Mouse (Mus musculus) ovary, adult 18-20 months (tissue): ENCODE data around the gene Lpar4.

Source experiments
- DNase-seq: peaks from one replicate; pipeline ENCODE4 v3.0.0; 2022; ENCODE audit warnings: low spot score, mixed read lengths

Lpar4 gene

DNA sequence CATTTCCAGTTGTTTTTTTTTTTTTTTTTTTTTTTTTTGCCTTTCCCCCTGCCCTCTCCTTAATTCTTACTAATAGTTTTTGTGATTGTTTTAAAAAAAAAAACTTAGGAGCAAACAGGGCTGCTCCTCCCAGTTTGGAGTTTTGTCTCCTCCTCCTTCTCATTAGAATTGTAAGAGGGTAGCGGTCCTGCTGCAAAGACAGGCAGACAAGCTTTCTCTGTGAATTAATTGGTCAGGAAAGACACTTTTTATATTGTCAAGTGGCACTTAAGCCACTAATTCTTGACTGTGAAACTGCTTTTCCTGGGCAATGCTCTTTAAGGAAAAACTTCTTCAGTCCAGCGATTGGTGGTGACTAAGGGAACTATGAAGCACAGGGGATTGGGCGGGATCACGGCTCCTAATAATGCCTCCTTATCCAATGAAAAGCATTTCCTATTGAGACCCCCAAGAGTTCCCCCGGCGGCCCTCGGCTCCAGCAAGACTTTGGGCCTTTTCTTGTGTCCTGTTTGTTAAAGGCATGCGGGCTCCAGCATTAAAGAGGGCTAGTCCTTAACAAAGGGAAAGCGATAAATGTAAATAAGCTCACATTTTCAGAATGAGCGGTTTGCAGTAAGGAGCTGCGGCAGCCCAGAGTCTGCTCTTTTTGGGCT lies at the start of gene Lpar4:
Gene Lpar4, plus strand, starts transcription at position 451 of the 653 bp plus-strand sequence.
- DNase-seq = no peak

DNA sequence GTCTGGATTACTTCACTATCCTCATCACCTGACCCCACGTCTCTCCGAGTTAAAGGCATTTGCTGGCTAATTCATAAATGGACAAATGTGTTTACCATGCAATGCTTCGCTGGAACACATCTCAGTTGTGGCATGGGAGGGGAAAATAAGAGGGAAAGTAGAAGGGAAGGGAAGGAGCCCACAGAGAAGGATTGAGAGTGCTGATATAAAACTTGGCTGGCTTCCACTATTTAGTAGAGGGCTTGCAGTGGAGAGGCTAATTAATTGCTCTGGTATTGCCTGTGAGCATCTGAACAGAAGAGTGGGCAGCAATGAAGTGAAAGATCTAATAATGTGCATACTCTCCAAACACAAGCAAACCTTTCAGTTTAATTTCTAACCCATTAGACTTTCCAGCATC lies 49.0 kb upstream of the Lpar4 start:
- DNase-seq = no peak

DNA sequence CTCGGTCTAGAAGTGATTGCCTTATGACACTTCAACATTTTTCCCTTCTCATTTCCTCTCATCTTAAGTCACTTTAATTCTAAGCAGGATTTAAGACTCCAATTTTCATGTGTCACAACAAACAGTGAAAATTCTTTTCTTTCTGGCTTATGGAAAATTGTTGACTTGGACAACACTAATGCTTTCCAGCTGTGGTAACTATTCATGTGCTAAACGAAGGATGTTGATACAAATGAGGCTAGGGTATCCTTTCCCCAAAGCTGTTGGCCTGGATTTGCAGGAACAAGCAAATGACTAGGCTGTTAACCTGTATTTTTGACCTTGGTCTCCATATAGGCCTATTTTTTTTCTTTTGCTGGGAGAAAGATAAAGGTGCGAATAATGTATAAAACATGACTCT lies 48.5 kb upstream of the Lpar4 start:
- no peak for DNase-seq

DNA sequence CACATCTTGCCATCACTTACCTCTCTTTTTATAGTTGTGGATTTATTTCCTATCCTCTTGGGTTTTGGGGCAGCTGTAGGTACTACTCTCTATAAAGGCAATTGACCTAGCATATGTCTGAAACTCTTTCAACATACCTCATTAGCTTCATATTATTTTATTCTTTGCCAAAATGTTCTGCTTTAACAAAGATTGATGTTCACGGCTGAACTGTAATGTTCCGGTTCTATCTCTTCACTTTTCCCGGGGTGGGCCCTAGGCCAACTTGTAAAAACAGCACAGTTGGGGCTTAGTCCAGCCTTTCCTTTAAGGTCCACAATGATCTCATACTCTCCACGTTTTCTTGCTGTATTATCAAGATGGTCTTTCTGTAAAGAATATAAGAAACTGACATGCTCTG lies 48.1 kb upstream of the Lpar4 start:
- DNase-seq = no peak

DNA sequence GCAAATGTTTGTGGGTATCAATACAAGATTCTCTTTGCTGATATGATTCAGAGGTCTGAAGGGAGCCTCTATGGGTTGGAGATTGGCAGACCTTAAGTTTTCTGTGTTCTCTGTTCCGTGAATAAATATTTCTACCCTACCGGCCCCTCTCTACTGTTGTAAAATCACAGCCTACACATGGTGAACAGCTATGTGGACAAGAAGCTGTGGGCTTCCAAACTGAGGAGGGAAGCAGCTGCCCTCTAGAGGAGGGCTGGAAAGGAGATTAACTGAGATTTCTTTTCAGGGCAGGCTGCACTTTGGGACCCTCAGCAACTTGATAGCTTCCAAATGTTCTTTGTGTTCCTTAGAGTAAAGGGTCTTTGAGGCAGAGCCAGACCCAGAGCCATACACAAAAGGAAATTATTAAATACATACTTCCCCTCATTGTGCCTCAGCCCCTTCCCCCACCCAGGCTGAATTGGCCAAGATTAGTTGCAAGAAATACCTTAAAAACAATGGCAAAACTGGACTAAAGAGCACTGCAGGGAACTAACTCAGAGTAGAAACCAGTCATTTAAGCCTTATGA lies 22.6 kb upstream of the Lpar4 start:
- no peak for DNase-seq

DNA sequence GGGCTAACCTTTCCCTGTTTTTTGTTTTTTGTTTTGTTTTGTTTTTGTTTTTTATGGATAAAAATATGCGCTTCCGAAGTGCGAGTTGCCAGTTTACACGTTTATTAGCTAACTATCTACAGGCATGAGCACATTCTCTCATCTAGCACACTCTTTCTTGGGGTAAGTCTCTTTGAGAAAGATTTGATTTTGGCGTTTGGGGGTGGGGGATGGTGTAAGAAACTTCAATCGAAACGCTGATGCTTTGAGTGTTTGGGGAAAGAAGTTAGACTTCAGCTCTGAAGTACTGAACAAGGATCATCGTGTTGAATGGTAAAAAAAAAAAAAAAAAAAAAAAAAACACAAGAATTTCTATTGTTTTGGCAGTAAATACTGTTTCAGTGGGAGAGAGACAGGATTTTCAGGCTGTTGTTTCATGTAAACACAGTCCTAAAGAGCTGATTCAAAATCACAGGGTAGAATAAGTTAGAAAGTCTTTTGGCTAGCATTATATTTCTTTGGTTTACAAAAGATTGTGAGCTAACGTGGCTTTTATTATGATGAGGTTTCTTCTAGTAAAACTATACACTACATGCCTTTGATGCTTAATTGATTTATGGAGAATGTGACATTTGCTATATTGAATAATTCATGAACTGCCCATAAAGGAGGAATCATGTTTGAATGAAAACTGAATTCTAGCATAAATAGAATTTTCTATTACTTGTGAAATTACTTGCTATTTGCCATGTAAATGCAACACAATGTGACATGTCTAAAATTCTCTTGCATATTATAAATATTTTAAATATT lies 599 bp downstream of the Lpar4 start:
- DNase-seq = no peak

DNA sequence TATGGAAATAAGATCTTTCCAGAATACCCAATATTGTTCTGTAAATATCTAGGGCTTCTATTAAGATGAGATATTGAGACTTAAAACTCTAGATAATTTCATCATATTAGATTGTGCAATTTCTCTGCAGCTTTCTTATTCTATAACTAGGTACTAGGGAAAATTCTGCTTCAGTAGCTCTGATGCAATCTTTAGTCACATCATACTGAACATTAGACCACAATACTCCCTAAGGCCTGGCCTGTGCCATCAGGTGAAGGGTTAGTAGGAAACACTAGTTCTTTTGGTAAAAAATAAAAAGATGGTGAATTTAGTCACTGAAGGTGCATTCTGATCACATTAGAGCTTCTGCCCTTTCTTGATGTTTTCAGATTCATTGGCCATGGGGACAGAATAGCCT lies 4.1 kb downstream of the Lpar4 start:
- DNase-seq = no peak

DNA sequence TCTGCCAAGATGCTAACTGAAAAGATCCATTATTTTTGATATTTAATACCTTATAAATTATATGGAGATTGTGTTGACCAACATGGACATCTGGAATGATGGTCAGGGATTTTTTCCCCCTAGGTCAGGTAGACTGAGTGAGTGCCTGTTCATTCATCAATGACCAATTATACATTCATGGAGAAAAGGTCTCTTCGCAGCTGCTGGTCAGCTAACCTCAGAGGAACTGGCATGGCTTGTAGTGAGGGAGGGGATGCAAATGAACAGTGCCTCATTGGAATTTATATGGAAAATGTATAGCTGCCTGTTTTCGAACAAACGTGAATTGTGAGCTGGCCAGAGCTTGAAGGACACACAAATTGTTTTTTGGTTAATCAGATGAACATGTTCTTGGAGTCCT lies 18.9 kb downstream of the Lpar4 start:
- DNase-seq = no peak

DNA sequence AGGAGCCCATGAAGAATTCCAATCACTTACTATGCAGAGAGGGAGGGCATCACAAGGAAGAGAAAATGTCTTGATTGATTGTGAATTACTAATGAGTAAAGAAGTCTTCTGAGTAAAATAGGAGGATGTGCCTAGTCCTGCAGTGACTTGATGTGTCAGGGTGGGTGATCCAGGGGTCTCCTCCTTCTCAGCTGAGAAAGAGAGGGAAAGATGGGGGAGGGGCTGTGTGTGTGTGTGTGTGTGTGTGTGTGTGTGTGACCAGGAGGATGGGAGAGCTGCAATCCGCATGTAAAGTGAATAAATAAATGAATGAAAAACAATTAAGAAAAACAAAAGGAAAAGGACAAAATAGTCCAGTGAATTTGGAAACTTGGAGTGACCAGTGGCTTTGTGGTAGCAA lies 30.1 kb downstream of the Lpar4 start:
- no peak for DNase-seq

DNA sequence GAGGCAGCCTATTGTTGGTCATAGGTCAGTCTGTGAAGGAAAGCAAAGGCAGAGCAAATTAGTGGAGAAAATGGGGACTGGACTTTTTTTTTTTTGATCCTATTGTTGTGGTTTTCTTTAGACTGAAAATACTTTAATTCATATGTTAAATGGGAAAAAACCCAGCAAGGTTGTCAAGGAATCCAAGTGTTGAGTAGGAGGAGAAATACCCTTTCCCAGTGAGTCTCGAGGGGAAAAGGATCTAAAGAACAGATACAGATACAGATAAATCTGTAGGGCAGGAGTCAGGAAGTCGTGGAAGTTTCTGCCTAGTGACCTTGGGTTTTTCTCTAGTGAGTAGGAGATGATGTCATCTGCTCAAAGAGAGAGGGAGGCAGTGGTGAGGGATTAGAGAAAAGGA lies 30.6 kb downstream of the Lpar4 start:
- no peak for DNase-seq

DNA sequence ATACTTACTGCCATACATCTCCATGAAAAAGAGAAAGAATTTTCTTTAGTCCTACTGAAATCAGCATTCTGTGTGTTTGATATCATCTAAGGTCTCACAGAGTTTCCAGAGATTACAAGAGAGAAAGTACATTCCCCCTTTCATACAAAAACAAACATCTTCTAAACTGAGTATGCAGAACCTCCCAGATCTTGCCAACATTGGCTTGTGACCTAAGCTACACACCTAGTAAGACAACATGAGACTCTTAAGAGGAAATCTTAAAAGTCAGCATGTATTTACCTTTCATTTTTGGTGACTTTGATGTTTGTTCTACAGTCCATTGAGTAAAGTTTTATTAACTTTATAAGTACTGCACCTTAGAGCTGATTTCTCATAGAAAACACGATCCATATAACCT lies 33.4 kb downstream of the Lpar4 start:
- DNase-seq = no peak

DNA sequence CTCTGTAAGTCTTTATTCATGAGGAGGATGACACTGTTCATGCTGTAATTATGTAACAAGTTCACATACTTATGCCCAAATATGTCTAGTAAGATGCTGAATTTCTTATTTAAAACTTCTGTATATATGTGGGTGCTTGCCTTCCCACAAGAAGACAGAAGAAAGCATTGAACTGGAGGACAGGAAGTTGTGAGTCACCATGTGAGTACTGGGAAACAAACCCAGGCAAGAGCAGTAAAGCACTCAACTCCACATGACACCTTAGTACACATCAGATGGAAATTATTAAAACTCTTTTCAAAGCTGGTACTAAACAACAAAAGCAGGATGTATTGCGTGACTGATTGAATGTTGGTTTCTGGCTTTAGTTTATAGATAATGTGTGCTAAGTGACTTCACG lies 41.8 kb downstream of the Lpar4 start:
- DNase-seq = no peak

DNA sequence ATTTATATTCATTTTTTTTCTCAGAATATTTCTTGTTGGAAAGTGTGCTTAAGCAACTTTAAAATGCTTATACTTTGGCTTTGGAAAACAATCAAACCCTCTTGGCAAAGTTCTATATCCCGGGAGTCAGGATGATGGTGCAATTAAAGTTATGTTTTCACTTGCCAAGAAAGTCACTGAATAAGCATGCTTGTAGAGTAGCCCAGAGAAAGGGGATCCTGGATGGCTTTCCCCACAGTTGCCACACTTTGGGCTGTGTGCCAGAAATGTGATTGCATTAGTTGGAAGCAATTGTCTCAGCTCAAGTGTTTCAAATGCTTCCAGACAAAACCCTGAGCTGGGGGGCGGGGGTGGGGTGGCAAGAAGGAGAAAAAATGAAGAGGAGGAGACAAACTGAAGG lies 43.9 kb downstream of the Lpar4 start:
- DNase-seq = no peak
